ENCODE assay signal across 25 mouse cellular contexts in the genomic region with DNA sequence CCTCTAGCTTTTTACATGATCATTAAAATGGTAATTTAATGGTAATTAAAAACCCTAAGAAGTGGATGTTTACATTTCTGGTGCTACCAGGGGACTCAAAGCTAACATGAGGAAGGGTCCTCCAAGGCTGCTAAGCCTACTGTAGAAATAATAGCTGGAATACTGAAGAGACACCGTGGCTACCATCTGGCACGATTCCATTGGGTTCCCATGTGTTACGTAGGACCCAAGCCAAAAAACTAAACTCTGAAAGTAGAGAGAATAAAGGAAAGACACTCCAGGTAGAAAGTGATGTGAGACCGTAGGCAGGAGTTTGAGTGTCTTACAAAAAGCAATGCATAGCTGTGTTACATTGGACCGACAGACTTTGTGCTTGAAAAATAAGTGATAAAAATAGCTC.
DNase-seq lines count a peak whose midpoint lies in the region; ATAC-seq lines count a peak whose summit lies in the region.
"Had no signal": no experiment of that assay in that cellular context is flagged by ENCODE, and none has a peak within 500 bp of the region (broad histone marks: within the 10 kb centered on the region; RNA-seq: fewer than 3 reads in every experiment).

No protein-coding gene starts in this region.

- H3K4me1 ChIP-seq in forebrain, embryonic 14.5 days (ENCODE audit: control insufficient read depth, insufficient read depth, low read length): no peaks in the 10 kb centered on the region
- no peaks in the 10 kb centered on the region for H3K4me1 ChIP-seq in forebrain, embryonic 12.5 days
- H3K4me1 ChIP-seq: embryonic facial prominence, embryonic 13.5 days; limb, embryonic 13.5 days; lung, embryonic 15.5 days had no signal

- H3K27me3 ChIP-seq in forebrain, embryonic 14.5 days (replicated peaks; ENCODE audit: control insufficient read depth, insufficient read depth, low read length): no peaks in the 10 kb centered on the region
- no peaks in the 10 kb centered on the region for H3K27me3 ChIP-seq in forebrain, embryonic 12.5 days
- H3K27me3 ChIP-seq: embryonic facial prominence, embryonic 13.5 days; limb, embryonic 13.5 days; lung, embryonic 15.5 days had no signal

- H3K9me3 ChIP-seq in forebrain, embryonic 14.5 days (replicated peaks; ENCODE audit: control insufficient read depth, low read length): no peaks in the 10 kb centered on the region
- no peaks in the 10 kb centered on the region for H3K9me3 ChIP-seq in forebrain, embryonic 12.5 days
- H3K9me3 ChIP-seq: embryonic facial prominence, embryonic 13.5 days; forebrain, embryonic 10.5 days; limb, embryonic 13.5 days; lung, embryonic 15.5 days had no signal

- no peak overlapping the region for H3K9ac ChIP-seq in forebrain, embryonic 14.5 days (ENCODE audit: low read length)
- H3K9ac ChIP-seq in forebrain, embryonic 12.5 days: no peak overlapping the region
- H3K9ac ChIP-seq: embryonic facial prominence, embryonic 13.5 days; forebrain, postnatal 0 days; limb, embryonic 13.5 days; lung, embryonic 15.5 days had no signal

- H3K4me2 ChIP-seq in forebrain, embryonic 14.5 days (ENCODE audit: low read length): no peak overlapping the region
- H3K4me2 ChIP-seq in forebrain, embryonic 12.5 days: no peak overlapping the region
- H3K4me2 ChIP-seq: embryonic facial prominence, embryonic 13.5 days; limb, embryonic 13.5 days; liver, embryonic 11.5 days; lung, embryonic 15.5 days; midbrain, embryonic 11.5 days had no signal

- WGBS in forebrain, embryonic 14.5 days: 43% methylated on average over 5 of the region's 5 CpGs
- WGBS in forebrain, embryonic 12.5 days: 61% methylated on average over 5 of the region's 5 CpGs

- H3K36me3 ChIP-seq in forebrain, embryonic 14.5 days (ENCODE audit: control insufficient read depth, insufficient read depth, low read length): no peaks in the 10 kb centered on the region
- H3K36me3 ChIP-seq in forebrain, embryonic 12.5 days (replicated peaks): no peaks in the 10 kb centered on the region
- H3K36me3 ChIP-seq: embryonic facial prominence, embryonic 13.5 days; forebrain, embryonic 10.5 days; limb, embryonic 13.5 days; lung, embryonic 15.5 days had no signal

- no peak for ATAC-seq in forebrain, embryonic 14.5 days
- ATAC-seq in forebrain, embryonic 12.5 days (ENCODE audit: low FRiP score): no peak
- ATAC-seq: CD4-positive, CD25-positive, alpha-beta regulatory T cell, adult 4 months; forebrain, postnatal 0 days; intestine, embryonic 16.5 days had no signal

- no peak overlapping the region for H3K4me3 ChIP-seq in forebrain, embryonic 14.5 days (ENCODE audit: low read depth, low read length)
- no peak overlapping the region for H3K4me3 ChIP-seq in forebrain, embryonic 12.5 days (replicated peaks)
- H3K4me3 ChIP-seq: embryonic facial prominence, embryonic 13.5 days; forebrain, embryonic 10.5 days; limb, embryonic 13.5 days; lung, embryonic 15.5 days had no signal

- DNase-seq in forebrain, embryonic 14.5 days (ENCODE audit: low spot score): peak; percentile 37
- DNase-seq in brain, adult 2 months (ENCODE audit: low read depth, low spot score): peak; percentile 56
- DNase-seq in cerebellum, adult 8-10 months: peak; percentile 33
- peak; percentile 31 to 65 for DNase-seq in cerebellum, postnatal 25 days
- DNase-seq in embryo, embryonic 11 days: no peak
- no peak for DNase-seq in kidney, postnatal 10 days
- DNase-seq: adrenal gland, postnatal 14 days; forebrain, postnatal 0 days; gastrocnemius, postnatal 14 days; heart, postnatal 14 days; kidney, adult 8-10 months; layer of hippocampus, adult 9-11 months; retina, postnatal 1 day; right cerebral cortex, postnatal 14 days; thymus, postnatal 4 days had no signal

- no peak overlapping the region for H3K27ac ChIP-seq in forebrain, embryonic 14.5 days (ENCODE audit: low read depth, low read length)
- H3K27ac ChIP-seq in forebrain, embryonic 12.5 days: no peak overlapping the region
- H3K27ac ChIP-seq: embryonic facial prominence, embryonic 13.5 days; forebrain, embryonic 10.5 days; kidney, postnatal 0 days; limb, embryonic 13.5 days; lung, embryonic 15.5 days had no signal

Comparison
In these comparisons a context has a peak if more than half of its experiments do, and no peak if none do; other contexts are left out.
1. DNase-seq: peak in forebrain, embryonic 14.5 days (single experiment), brain, adult 2 months (single experiment), cerebellum, adult 8-10 months (single experiment) and cerebellum, postnatal 25 days (2 of 2); none in embryo, embryonic 11 days (single experiment) and kidney, postnatal 10 days (single experiment).